Mouse (Mus musculus): ENCODE results near the gene Lgsn.

- no peak for TF ChIP-seq CTCF (IDR thresholded peaks at IDR 0.05; ENCODE audit: insufficient read depth, low read depth, low read length)
- TF ChIP-seq POLR2A (IDR thresholded peaks at IDR 0.05; ENCODE audit: insufficient read depth, low read depth, low read length) = no peak
Measured at GRCm38 (mm10) chr1:31220599-31221250, 44.5 kb downstream of the Lgsn start.

All from olfactory bulb, adult 2 months (tissue).